Mouse (Mus musculus) gastrocnemius, adult 18-20 months (tissue): ENCODE measurements around the gene Hoxb6. TPM values are rescaled to one million over a fixed set of nuclear protein-coding genes. Genes with fewer than 3 reads are reported as not detected.

Source experiments
- DNase-seq: peaks from one replicate; pipeline ENCODE4 v3.0.0; 2021; ENCODE audit warnings: low spot score
- total RNA-seq, 2 experiments: library from RNA; stranded (reverse); gene quantifications; 2 replicates each; pipeline ENCODE4 v1.2.3; 2021

The Hoxb6 gene
- total RNA-seq, 2 experiments from 2014 or later = 0.38 to 0.39 TPM

- no peak for DNase-seq
These were observed 41.1 kb downstream of the Hoxb6 start for GRCm38 (mm10) chr11:96333241-96334001.

GRCm38 (mm10) chr11:96334002-96334364 is 41.7 kb downstream of the Hoxb6 start:
- DNase-seq = no peak

- no peak for DNase-seq
These were observed 42.7 kb downstream of the Hoxb6 start for GRCm38 (mm10) chr11:96334998-96335397.

GRCm38 (mm10) chr11:96336597-96336996 is 44.3 kb downstream of the Hoxb6 start:
- DNase-seq = no peak

- no peak for DNase-seq
These were observed 44.8 kb downstream of the Hoxb6 start for GRCm38 (mm10) chr11:96337026-96337425.

GRCm38 (mm10) chr11:96338957-96339855 is 46.9 kb downstream of the Hoxb6 start:
- no peak for DNase-seq

GRCm38 (mm10) chr11:96340698-96341365 is 48.6 kb downstream of the Hoxb6 start:
- DNase-seq = no peak

GRCm38 (mm10) chr11:96341701-96342575 is 49.7 kb downstream of the Hoxb6 start:
- DNase-seq = no peak

- DNase-seq = no peak
These were observed 50.3 kb downstream of the Hoxb6 start for GRCm38 (mm10) chr11:96342576-96342930.

- DNase-seq = no peak
These were observed 51.0 kb downstream of the Hoxb6 start for GRCm38 (mm10) chr11:96343206-96343745.

- no peak for DNase-seq
These were observed 52.0 kb downstream of the Hoxb6 start for GRCm38 (mm10) chr11:96344061-96344877.

- DNase-seq = no peak
These were observed 52.5 kb downstream of the Hoxb6 start for GRCm38 (mm10) chr11:96344878-96345159.

- DNase-seq = no peak
These were observed 53.1 kb downstream of the Hoxb6 start for GRCm38 (mm10) chr11:96345220-96345892.

GRCm38 (mm10) chr11:96345893-96346806 is 53.9 kb downstream of the Hoxb6 start:
- DNase-seq = no peak

- DNase-seq = no peak
These were observed 54.7 kb downstream of the Hoxb6 start for GRCm38 (mm10) chr11:96346916-96347520.

- DNase-seq = no peak
These were observed 55.4 kb downstream of the Hoxb6 start for GRCm38 (mm10) chr11:96347717-96348116.

- DNase-seq = no peak
These were observed 56.1 kb downstream of the Hoxb6 start for GRCm38 (mm10) chr11:96348141-96348928.
